Mouse (Mus musculus): ENCODE results near the gene Ankrd49. TPM values are rescaled to one million over a fixed set of nuclear protein-coding genes. Genes with fewer than 3 reads are reported as not detected.

Ankrd49 gene
- 40.5 and 41.0 TPM in 2 replicates for polyA plus RNA-seq (2015; fragmentation: Nextera tagmentation; extraction: Ambion mirVana)

DNA sequence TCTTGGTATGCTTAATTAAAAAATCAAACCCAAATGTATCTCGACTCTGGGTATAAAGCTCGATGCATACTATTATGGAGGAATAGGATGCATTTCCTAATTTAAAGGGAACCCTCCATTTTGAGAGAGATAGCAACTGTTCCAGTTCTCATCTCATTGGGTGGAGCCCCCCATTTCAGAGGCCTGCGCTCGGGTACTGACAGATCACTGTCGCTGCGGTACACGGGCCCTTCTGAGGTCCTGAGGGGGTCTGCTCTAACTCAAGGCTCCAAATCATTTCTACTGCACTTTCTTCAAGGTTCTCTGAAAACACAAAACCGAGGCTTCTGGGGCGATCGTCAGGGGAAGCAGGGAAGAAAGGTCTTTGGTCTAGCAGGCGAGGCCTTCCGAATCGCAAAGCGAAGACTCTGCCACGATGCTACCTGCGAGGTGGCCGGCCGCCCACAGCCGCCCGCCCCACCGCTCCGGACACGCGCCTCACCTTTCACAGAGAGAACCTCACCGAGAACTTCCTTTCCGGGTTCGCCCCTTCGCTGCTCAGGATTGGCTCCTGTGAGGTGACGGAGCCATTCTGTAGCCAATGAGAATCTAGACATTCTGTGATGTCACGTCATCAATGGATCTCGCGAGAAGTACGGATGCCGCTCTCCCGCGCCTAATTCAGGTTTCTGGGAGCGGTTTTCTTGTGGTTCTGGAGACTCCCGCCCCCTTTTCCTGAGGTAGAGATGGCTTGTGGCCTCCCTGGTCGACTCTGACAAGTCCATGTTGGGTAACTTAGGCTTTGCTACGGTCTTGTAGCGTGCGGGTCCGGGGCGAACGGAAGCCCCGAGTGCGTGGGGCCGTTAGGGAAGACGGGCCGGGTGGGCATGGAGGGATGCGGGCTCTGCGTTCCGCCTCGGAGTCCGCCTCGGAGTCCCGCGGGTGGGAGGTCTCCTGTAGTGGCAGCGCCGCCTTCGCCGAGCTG is at the start of gene Ankrd49, which contains the start of gene Mre11a:
TSS of gene Ankrd49 (minus strand) at position 818 of the 964 bp plus-strand sequence.
TSS of gene Mre11a (plus strand) at position 616 of the 964 bp plus-strand sequence.
- H3K9me3 ChIP-seq (replicated peaks; ENCODE audit: control insufficient read depth, low read length), result no peaks in the 10 kb centered on the region
- peak within 1 kb of the TSS; percentile 84 for H3K9ac ChIP-seq (ENCODE audit: low read length)
- under 1% methylated on average over 62 of the region's 62 CpGs for WGBS
- H3K27ac ChIP-seq (ENCODE audit: low read length), result peak within 1 kb of the TSS; percentile 98
- peak within 1 kb of the TSS; percentile 66 for H3K4me3 ChIP-seq (replicated peaks; ENCODE audit: low read length)
- H3K4me1 ChIP-seq (ENCODE audit: control insufficient read depth, insufficient read depth, low read length), result 0 out of 2 replicates have a peak, but pooled peaks cover 4% of the 10 kb centered on the region
- ATAC-seq (ENCODE audit: insufficient read depth, low FRiP score), result peak; percentile 99
- H3K36me3 ChIP-seq (ENCODE audit: control insufficient read depth, insufficient read depth, low read length), result 0 out of 2 replicates have a peak, but pooled peaks cover 4% of the 10 kb centered on the region
- peak within 1 kb of the TSS; percentile 90 for H3K4me2 ChIP-seq (ENCODE audit: low read depth, low read length)
- H3K27me3 ChIP-seq (ENCODE audit: control insufficient read depth, insufficient read depth, low read length), result no peaks in the 10 kb centered on the region

DNA sequence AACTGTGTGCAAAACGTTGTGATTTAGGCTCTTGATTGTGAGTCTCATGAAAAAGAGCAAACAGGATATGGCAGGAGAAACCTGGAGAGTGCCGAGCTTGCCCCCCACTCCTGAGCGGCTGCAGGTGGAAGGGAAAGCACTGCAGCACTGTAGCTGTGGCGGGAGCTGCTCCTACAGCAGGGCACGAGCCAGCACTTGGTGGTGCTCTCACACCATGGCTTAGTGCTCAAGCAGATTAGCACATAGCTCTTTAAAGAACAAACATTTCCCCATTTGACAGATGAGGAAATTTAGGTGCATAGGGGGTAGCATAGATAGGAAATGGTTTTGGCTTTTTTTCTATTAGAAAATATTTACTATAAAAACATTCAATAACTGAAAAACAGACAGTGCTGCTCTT is 47.4 kb upstream of the Ankrd49 start:
- 82% methylated on average over 5 of the region's 5 CpGs for WGBS
- no peak for ATAC-seq (ENCODE audit: insufficient read depth, low FRiP score)
- Histone ChIP-seq H3K9ac (ENCODE audit: low read length) (no peak overlapping the region), H3K27ac (ENCODE audit: low read length) (no peak overlapping the region), H3K27me3 (ENCODE audit: control insufficient read depth, insufficient read depth, low read length) (no peaks in the 10 kb centered on the region), H3K9me3 (replicated peaks; ENCODE audit: control insufficient read depth, low read length) (no peaks in the 10 kb centered on the region), H3K4me1 (ENCODE audit: control insufficient read depth, insufficient read depth, low read length) (no peaks in the 10 kb centered on the region), H3K4me3 (replicated peaks; ENCODE audit: low read length) (no peak overlapping the region), H3K36me3 (ENCODE audit: control insufficient read depth, insufficient read depth, low read length) (peaks cover 18% of the 10 kb centered on the region; the same call in 1 of the 2 replicates), H3K4me2 (ENCODE audit: low read depth, low read length) (no peak overlapping the region)

DNA sequence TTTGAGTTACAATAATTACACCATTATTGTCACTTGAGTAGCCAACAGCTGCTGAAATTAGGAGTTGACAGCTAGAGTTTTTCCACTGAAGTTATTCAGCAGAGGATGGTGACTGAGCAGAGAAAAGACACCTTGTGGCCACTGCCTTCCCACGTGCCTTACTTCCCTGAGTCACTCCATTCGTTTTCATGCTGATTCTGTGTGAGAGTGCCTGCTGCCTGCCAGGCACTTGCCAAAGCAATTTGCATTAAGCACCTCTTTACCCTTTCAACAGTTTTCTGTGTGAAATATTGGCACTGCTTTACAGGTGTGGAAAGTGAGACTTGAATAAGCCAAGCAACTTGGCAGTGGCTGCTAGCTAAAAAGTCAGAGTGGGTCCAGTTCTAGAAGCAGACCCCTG is 43.2 kb upstream of the Ankrd49 start:
- 74% methylated on average over 2 of the region's 2 CpGs for WGBS
- ATAC-seq (ENCODE audit: insufficient read depth, low FRiP score), result no peak
- Histone ChIP-seq H3K9ac (ENCODE audit: low read length) (no peak overlapping the region), H3K4me2 (ENCODE audit: low read depth, low read length) (no peak overlapping the region), H3K36me3 (ENCODE audit: control insufficient read depth, insufficient read depth, low read length) (peaks cover 7% of the 10 kb centered on the region; the same call in 1 of the 2 replicates), H3K9me3 (replicated peaks; ENCODE audit: control insufficient read depth, low read length) (no peaks in the 10 kb centered on the region), H3K27me3 (ENCODE audit: control insufficient read depth, insufficient read depth, low read length) (no peaks in the 10 kb centered on the region), H3K4me1 (ENCODE audit: control insufficient read depth, insufficient read depth, low read length) (no peaks in the 10 kb centered on the region), H3K27ac (ENCODE audit: low read length) (no peak overlapping the region), H3K4me3 (replicated peaks; ENCODE audit: low read length) (no peak overlapping the region)

DNA sequence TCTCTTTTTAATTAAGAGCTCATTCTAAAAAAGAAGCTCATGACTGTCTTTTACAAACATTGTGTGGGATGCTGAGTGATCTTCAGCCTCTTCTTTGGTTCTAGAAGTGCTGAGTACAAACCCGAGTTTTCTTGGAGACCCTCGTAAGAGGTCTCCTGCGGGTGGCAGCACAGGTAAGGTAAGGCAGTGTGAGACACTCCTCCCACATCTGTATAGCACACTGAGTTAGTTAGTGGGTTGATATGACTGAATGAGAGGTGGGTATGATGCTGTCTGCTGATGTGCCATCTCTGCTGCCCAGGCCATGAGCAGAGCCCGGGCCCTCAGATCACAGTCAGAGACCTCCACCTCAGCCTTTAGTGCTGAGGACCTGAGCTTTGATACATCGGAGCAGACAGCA is 40.2 kb upstream of the Ankrd49 start:
- Histone ChIP-seq H3K27me3 (ENCODE audit: control insufficient read depth, insufficient read depth, low read length) (no peaks in the 10 kb centered on the region), H3K9ac (ENCODE audit: low read length) (no peak overlapping the region), H3K36me3 (ENCODE audit: control insufficient read depth, insufficient read depth, low read length) (peaks cover 2% of the 10 kb centered on the region; the same call in 1 of the 2 replicates), H3K4me1 (ENCODE audit: control insufficient read depth, insufficient read depth, low read length) (no peaks in the 10 kb centered on the region), H3K4me3 (replicated peaks; ENCODE audit: low read length) (no peak overlapping the region), H3K9me3 (replicated peaks; ENCODE audit: control insufficient read depth, low read length) (no peaks in the 10 kb centered on the region), H3K4me2 (ENCODE audit: low read depth, low read length) (no peak overlapping the region), H3K27ac (ENCODE audit: low read length) (no peak overlapping the region)
- 86% methylated on average over 5 of the region's 5 CpGs for WGBS
- no peak for ATAC-seq (ENCODE audit: insufficient read depth, low FRiP score)

DNA sequence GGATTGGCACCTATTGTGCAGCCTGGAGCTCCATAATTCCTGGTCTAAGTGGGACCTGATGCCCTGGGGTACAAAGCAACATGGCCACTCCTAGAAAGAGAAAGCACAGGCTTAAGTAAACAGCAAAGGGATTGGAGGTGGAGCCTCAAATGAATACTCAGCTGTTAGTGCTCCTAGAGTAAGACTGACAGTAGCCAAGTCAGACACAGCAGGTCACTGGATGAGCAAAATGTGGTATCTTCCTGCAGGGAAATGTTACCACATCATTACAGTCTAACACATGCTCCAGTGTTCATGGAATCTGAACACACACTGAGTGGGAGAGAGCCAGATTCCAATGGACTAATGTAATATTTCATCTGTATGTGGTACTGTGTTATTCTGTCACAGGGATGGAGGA is 36.7 kb upstream of the Ankrd49 start:
- no peak overlapping the region for H3K27ac ChIP-seq (ENCODE audit: low read length)
- H3K4me3 ChIP-seq (replicated peaks; ENCODE audit: low read length), result no peak overlapping the region
- H3K9me3 ChIP-seq (replicated peaks; ENCODE audit: control insufficient read depth, low read length), result no peaks in the 10 kb centered on the region
- no peak for ATAC-seq (ENCODE audit: insufficient read depth, low FRiP score)
- H3K27me3 ChIP-seq (ENCODE audit: control insufficient read depth, insufficient read depth, low read length), result no peaks in the 10 kb centered on the region
- no peaks in the 10 kb centered on the region for H3K4me1 ChIP-seq (ENCODE audit: control insufficient read depth, insufficient read depth, low read length)
- no peak overlapping the region for H3K4me2 ChIP-seq (ENCODE audit: low read depth, low read length)
- H3K9ac ChIP-seq (ENCODE audit: low read length), result no peak overlapping the region
- peaks cover 16% of the 10 kb centered on the region; the same call in 1 of the 2 replicates for H3K36me3 ChIP-seq (ENCODE audit: control insufficient read depth, insufficient read depth, low read length)

DNA sequence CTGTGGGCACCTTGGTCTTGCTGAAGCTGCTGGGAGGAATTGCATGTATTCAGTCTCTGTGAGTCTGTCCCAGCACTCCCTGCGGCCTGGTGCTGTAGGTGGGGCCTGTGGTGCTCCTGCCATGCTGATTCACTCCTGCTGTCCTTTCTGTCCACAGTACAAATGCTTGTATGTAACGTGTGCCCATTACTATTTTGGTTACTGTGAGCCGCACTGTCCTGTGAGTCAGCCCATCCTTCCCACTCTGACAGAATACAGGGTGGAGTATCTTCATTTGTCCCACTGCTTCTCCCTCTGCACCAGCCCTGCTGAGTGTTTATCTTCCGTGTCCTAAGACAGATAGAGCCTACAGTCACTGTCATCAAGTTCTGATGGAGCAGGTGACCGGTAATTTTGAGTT is 25.5 kb upstream of the Ankrd49 start:
- peaks cover 18% of the 10 kb centered on the region for H3K36me3 ChIP-seq (ENCODE audit: control insufficient read depth, insufficient read depth, low read length)

DNA sequence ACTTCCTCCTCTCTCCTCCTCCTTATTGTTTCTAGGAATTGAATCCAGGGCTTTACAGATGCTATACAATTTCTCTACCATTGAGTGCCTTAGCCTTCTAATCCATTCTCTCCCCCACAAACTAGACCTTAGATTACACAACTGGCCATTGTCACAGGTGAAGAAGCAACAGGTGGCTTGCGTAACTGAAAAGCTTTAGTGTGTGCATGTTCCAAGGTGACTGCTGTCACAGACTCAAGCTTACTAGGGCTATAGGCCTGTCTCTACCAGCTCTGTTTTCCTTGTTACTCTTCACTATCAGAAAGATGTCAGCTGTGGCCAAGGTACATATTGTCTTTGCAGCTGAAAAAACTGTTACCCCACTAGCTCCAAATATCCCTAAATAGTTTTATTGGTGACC is 22.1 kb upstream of the Ankrd49 start:
- H3K36me3 ChIP-seq (ENCODE audit: control insufficient read depth, insufficient read depth, low read length), result peaks cover 15% of the 10 kb centered on the region; the same call in 1 of the 2 replicates
- H3K9me3 ChIP-seq (replicated peaks; ENCODE audit: control insufficient read depth, low read length), result no peaks in the 10 kb centered on the region
- 90% methylated on average over 1 of the region's 1 CpGs for WGBS
- no peak for ATAC-seq (ENCODE audit: insufficient read depth, low FRiP score)
- no peak overlapping the region for H3K27ac ChIP-seq (ENCODE audit: low read length)
- no peaks in the 10 kb centered on the region for H3K27me3 ChIP-seq (ENCODE audit: control insufficient read depth, insufficient read depth, low read length)
- no peaks in the 10 kb centered on the region for H3K4me1 ChIP-seq (ENCODE audit: control insufficient read depth, insufficient read depth, low read length)
- H3K4me2 ChIP-seq (ENCODE audit: low read depth, low read length), result no peak overlapping the region
- no peak overlapping the region for H3K9ac ChIP-seq (ENCODE audit: low read length)
- H3K4me3 ChIP-seq (replicated peaks; ENCODE audit: low read length), result no peak overlapping the region

More for the DNA sequence above, 25.5 kb upstream of the Ankrd49 start:
- WGBS, result 88% methylated on average over 5 of the region's 5 CpGs
- Histone ChIP-seq H3K27ac (ENCODE audit: low read length) (no peak overlapping the region), H3K9ac (ENCODE audit: low read length) (no peak overlapping the region), H3K4me3 (replicated peaks; ENCODE audit: low read length) (no peak overlapping the region), H3K27me3 (ENCODE audit: control insufficient read depth, insufficient read depth, low read length) (no peaks in the 10 kb centered on the region), H3K4me2 (ENCODE audit: low read depth, low read length) (no peak overlapping the region), H3K4me1 (ENCODE audit: control insufficient read depth, insufficient read depth, low read length) (no peaks in the 10 kb centered on the region), H3K9me3 (replicated peaks; ENCODE audit: control insufficient read depth, low read length) (no peaks in the 10 kb centered on the region)
- ATAC-seq (ENCODE audit: insufficient read depth, low FRiP score), result no peak

DNA sequence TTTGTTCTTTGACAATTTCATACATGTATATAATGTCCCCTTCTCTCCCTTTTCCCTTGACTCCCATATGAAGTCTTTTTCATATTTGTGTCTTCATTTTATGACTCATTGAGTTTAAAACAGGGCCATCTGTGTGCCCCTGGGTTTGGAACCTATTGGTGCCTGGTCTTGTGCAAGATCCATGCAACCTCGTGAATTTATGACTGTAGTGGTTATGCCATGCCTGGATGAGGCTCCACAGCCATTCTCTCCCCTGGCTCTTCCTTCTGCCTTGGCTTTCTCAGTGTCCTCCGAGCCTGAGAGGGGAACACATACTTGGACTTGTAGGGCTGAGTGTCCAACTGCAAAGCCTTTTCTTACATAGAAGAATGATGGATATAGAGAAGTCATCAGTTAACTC is 21.1 kb upstream of the Ankrd49 start:
- no peak overlapping the region for H3K27ac ChIP-seq (ENCODE audit: low read length)
- no peak overlapping the region for H3K4me3 ChIP-seq (replicated peaks; ENCODE audit: low read length)
- peaks cover 15% of the 10 kb centered on the region; the same call in 1 of the 2 replicates for H3K36me3 ChIP-seq (ENCODE audit: control insufficient read depth, insufficient read depth, low read length)
- no peaks in the 10 kb centered on the region for H3K9me3 ChIP-seq (replicated peaks; ENCODE audit: control insufficient read depth, low read length)
- no peak overlapping the region for H3K4me2 ChIP-seq (ENCODE audit: low read depth, low read length)
- no peak overlapping the region for H3K9ac ChIP-seq (ENCODE audit: low read length)
- H3K27me3 ChIP-seq (ENCODE audit: control insufficient read depth, insufficient read depth, low read length), result no peaks in the 10 kb centered on the region
- ATAC-seq (ENCODE audit: insufficient read depth, low FRiP score), result no peak
- 83% methylated on average over 2 of the region's 2 CpGs for WGBS
- no peaks in the 10 kb centered on the region for H3K4me1 ChIP-seq (ENCODE audit: control insufficient read depth, insufficient read depth, low read length)

DNA sequence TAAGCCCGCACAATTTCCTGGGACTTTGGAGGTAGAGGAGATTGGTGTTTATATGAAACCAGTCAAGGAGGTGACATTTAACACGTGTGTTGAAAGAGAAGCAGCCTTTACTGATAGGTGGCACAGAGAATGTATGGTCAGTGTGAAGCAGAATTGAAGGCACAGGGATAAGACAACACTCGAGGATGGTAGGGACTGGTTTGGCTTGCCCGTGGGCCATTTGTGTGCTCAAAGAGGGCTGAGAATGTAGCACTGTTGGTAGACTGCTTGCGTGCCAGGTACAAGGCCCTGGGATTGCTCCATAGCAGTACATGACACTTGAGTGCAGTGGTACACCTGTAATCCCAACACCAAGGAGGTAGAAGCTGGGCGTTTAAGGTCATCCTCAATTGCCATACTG is 2.7 kb upstream of the Ankrd49 start:
- H3K9ac ChIP-seq (ENCODE audit: low read length), result no peak overlapping the region
- H3K9me3 ChIP-seq (replicated peaks; ENCODE audit: control insufficient read depth, low read length), result no peaks in the 10 kb centered on the region
- no peaks in the 10 kb centered on the region for H3K27me3 ChIP-seq (ENCODE audit: control insufficient read depth, insufficient read depth, low read length)
- no peak for ATAC-seq (ENCODE audit: insufficient read depth, low FRiP score)
- H3K4me3 ChIP-seq (replicated peaks; ENCODE audit: low read length), result no peak overlapping the region
- no peak overlapping the region for H3K4me2 ChIP-seq (ENCODE audit: low read depth, low read length)
- H3K27ac ChIP-seq (ENCODE audit: low read length), result no peak overlapping the region
- 0 out of 2 replicates have a peak, but pooled peaks cover 4% of the 10 kb centered on the region for H3K4me1 ChIP-seq (ENCODE audit: control insufficient read depth, insufficient read depth, low read length)
- H3K36me3 ChIP-seq (ENCODE audit: control insufficient read depth, insufficient read depth, low read length), result peaks cover 4% of the 10 kb centered on the region; the same call in 1 of the 2 replicates
- WGBS, result 86% methylated on average over 6 of the region's 6 CpGs

Measured in stomach, embryonic 16.5 days (tissue).